Mouse (Mus musculus) brain, embryonic 14.5 days (tissue): ENCODE data around the gene Mindy1.

Experiments used
- CTCF ChIP-seq: fragments of 200-500 bp; IDR thresholded peaks from 2 replicates; pipeline ENCODE4 v1.5.1; 2012; ENCODE audit warnings: inconsistent platforms, mild to moderate bottlenecking, moderate library complexity, borderline replicate concordance; ENCODE audit not compliant: insufficient read depth, insufficient read length; ENCODE audit errors: extremely low read depth
- POLR2A ChIP-seq: fragments of 200-500 bp; IDR thresholded peaks from 2 replicates; pipeline ENCODE4 v1.6.1; 2012; ENCODE audit warnings: mild to moderate bottlenecking, inconsistent platforms, borderline replicate concordance; ENCODE audit not compliant: poor library complexity, insufficient read depth, insufficient read length, severe bottlenecking; ENCODE audit errors: extremely low read depth

GRCm38 (mm10) chr3:95324454-95325144 lies 43.5 kb downstream of the Mindy1 start:
- TF ChIP-seq POLR2A = no peak
- TF ChIP-seq CTCF = 0 out of 2 replicates have a peak, but pooled peaks have one; percentile 15
